Mouse (Mus musculus): ENCODE measurements around the gene Abcc10. TPM values are rescaled to one million over a fixed set of nuclear protein-coding genes. Genes with fewer than 3 reads are reported as not detected.

Abcc10 gene
- 10 to 100 TPM in 1 of 2 experiments, 1 to 10 TPM in 1; 8.8 to 11.7 TPM for total RNA-seq (2021)

DNA sequence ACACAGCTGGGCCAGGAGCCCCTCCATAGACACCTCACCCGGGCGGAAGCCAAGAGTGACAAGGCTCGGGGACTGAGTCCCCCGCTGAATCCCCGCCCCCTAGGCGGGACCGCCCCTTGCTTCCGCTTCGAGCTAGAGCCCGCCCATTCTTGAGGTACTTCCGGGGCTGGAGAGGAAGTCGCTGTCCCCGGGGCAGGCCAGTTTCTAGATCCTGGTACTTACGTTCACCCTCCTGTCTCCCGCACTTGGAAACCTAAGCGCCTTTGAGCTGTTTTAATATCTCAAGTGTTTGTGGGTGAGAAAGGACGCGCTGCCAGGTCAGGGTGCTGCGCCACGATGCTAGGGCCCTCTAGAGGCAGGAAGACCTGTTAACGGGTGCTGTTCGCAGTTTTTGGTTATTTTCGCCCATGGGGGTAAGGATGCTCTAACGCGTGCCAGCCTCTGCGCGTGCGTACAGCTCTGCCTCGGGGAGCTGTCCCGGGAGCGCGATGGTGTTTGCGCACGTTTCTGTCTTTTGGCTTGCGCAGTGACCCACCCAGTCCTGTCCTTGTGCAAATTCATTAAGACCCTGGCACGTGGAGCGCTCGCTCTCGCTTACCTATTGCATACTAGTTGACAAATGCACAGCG lies at the start of gene Abcc10:
Gene Abcc10 (minus strand): TSS at position 447 of the 629 bp plus-strand sequence.
- peak; percentile 84 to 91 for DNase-seq (ENCODE audit: extremely low spot score in 1 of 2, low spot score in 1 of 2)

DNA sequence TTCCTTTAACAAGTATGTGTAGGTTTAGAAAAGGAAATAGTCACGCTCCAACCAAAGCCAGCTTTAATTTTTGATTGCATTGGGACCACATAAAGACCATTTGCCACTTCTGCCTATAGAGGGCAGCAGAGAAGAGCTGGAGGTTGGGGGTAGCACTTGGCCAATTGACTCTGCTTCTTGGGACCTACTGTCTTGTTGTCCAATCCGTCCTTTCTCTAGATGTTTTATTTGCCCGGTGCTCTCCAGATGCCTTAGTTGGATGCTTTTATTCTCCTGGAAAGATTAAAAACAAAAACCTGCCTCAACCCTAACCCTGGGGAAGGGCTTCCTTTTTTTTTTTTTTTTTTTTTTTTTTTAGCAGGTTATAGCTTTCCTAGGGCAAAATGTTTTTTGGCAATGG lies 43.6 kb upstream of the Abcc10 start:
- peak in 1 of 2 experiments; percentile 24 for DNase-seq (ENCODE audit: extremely low spot score in 1 of 2, low spot score in 1 of 2)

DNA sequence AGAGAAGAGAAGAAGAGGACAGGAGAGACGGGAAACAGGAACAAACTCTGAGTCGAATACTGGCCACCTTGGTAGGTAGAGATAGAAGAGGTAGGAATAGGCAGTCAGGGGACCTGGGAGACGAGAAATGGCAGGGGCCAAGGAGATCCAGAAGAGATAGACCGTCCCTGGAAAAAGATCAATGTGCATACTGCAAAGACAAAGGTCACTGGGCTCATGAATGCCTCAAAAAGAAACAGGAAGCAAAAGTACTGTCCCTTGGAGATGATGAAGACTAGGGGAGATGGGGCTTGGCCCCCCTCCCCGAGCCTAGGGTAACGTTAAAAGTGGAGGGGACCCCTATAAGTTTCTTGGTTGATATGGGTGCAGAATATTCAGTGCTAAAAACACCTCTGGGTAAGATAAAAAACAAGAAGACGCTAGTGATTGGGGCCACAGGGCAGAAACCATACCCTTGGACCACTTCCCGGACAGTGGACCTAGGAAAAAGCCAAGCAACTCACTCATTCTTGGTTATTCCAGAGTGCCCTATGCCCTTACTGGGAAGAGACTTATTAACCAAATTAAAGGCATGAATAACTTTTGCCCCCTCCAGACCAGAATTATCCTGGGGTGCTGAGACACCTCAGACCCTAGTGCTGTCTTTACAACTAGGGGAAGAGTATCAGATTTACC lies 23.0 kb upstream of the Abcc10 start:
- no peak for DNase-seq (ENCODE audit: extremely low spot score in 1 of 2, low spot score in 1 of 2)

DNA sequence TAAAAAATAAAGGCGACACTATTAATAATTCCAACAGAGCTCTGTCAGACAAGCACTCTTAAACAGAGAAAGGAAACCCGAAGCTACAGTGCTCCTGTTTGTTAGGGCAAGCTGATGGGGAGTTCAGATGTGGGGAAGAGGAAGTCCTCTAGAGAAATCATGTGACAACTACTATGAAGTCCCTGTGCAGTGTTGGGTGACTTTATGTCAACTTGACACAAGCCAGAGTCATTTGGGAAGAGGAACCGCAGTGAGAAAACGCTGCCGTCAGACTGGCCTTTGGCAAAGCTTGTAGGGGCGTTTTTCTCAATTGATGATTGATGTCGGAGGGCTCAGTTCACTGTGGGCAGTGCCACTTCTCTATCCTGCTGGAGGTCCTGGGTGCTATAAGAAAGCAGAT lies 13.1 kb upstream of the Abcc10 start:
- DNase-seq (ENCODE audit: extremely low spot score in 1 of 2, low spot score in 1 of 2), result no peak

DNA sequence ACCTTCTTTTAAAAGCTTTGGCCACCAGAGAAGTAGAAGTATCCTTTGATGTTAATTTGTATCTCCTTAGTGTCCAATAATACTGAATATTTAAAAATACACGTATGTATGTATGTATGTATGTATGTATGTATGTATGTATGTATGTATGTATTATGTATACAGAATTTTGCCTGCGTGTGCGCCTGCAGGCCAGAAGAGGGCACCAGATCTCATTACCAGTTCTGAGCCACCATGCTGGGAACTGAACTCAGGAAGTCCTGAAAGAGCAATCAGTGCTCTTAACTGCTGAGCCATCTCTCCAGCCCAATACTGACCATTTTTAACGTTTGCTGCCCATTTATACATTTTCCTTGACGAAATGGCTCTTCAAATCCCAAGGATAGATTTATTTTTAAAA lies 8.3 kb upstream of the Abcc10 start:
- no peak for DNase-seq (ENCODE audit: extremely low spot score in 1 of 2, low spot score in 1 of 2)

DNA sequence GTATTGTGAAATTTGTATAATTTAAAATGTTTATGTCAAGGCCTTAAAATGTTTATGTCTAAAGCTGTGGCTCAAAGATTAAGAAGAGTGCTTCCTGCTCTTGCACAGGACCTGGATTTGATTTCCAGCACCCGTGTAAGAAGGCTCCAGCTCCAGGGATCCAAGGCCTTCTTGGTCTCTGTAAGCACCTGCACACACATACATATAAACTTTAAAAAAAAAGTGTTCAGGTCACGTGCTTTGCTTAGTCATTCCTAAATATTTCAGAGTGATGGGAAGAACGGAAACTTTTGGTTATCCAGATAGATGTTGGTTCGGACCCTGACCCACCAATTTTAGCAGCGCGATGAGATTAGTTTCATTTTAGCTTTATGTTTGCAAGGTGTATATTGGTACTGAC lies 571 bp upstream of the Abcc10 start:
- no peak for DNase-seq (ENCODE audit: extremely low spot score in 1 of 2, low spot score in 1 of 2)

DNA sequence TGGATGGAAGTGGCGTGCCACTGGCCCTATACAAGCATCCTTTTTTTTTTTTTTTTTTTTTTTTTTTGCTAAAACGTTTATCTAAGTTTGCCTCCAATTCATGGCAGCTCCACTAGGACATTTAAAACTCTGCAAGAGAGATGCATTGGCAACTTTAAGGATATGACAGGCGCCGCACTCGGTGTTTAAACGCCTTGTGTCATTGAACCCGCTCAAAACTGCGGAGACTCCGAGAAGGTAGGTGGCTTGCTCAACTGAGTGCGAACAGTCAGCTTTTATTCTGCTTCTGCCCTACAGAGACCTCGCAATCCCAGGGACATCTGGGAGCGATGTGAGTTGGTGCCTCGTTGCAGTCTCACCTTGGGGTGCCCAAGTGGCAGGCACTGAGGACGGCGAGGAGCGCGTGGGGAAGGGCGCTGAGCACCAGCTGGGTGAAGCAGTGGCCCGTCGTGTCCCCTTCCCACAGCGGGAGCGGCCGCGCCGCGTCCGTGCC lies 693 bp downstream of the Abcc10 start:
- no peak for DNase-seq (ENCODE audit: extremely low spot score in 1 of 2, low spot score in 1 of 2)

DNA sequence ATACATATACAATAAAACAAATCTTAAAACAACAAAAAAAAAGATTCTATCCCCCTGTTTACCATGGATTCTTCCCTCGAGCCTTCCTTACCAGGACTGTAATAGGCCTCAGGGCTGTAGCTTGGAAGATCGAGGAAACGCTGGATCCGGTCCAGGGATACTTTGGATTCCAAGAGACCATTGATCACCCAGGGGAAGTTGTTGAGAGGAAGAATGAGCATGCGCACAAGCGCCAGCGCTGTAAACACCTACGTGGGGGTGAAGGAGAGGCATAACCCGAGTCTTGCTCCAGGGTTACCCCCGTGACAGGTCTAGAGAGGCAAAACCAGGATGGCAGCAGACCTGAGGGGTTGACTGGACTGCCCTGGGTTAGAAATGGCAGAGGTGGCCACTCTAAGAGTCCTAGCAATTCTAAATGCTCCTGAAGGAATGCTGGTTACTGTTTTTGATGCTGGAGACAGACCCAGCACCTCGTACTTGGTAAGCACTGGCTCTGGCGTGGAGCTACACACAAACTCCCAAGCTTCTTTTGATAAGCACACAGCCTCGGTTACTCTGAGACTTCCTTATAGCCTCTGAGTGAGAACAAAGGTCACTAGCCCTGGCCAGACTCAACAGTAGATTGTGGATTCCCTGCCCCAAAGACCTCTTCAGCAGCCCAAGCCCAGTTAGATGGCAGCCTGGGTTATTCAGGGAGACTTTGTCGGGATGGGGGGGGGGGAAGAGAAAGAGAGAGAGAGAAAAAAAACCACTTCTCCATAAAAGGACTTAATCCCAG lies 5.9 kb downstream of the Abcc10 start:
- DNase-seq (ENCODE audit: extremely low spot score in 1 of 2, low spot score in 1 of 2), result no peak

DNA sequence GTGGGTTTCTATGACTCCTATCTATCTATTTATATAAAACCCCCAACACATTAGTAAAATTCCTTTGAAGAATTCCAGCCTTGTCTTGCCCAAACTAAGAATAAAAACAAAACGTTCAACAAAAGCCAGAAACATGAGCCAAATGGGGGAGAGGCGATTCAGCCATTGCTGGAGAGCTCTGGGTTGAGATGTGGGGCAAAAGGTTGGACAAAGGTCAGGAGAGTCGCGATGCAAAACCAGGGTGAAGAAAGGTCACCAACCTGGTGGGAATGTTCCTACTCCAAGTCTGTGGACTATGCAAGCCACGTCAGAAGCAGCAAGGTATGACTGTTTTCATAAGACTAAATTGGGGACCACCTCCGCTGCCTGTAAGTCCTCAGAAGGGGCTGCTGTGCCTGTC lies 7.7 kb downstream of the Abcc10 start:
- no peak for DNase-seq (ENCODE audit: extremely low spot score in 1 of 2, low spot score in 1 of 2)

DNA sequence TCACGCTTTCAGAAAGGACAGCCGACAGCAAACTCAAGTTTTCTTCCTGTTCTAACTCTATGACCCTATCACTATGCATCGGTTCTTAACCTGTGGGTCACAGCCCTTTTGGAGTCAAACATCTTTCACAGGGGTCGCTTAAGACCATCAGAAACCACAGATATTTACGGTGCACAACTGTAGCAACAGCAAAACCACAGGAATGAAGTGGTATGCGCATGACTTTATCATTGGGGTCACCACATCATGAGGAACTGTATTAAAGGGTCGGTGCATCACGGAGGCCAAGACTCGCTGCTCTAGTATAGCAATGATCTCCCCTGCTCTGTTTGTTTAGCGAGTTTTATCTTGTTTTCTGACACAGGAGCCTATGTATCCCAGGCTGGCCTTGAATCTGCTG lies 12.3 kb downstream of the Abcc10 start:
- no peak for DNase-seq (ENCODE audit: extremely low spot score in 1 of 2, low spot score in 1 of 2)

DNA sequence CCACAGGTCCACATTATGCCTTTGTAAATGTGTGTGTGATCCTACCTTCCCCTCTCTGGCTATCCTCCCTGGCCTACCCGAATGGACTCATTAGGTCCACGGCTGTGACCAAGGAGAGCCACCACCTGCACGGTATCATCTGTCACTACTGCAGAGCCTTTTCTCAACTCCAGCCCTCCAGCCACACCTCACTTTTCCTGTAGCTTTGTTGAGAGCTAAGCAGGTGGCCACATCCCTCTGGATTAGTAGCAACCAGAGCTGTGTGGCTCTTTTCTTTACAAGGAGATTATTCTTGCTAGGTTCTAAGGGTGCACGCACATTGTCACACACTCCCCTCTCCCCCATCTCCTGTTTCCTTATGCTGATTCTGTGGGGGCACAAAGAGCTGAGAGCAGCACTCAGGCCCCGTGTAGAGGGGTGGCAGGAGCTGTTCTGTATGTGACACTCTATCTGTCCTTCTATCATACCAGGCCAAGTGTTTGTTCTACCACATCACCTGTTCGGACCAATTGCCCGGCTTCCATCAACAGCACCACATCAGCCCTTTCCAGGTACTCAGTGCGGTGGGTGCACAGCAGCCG lies 14.9 kb downstream of the Abcc10 start:
- no peak for DNase-seq (ENCODE audit: extremely low spot score in 1 of 2, low spot score in 1 of 2)

DNA sequence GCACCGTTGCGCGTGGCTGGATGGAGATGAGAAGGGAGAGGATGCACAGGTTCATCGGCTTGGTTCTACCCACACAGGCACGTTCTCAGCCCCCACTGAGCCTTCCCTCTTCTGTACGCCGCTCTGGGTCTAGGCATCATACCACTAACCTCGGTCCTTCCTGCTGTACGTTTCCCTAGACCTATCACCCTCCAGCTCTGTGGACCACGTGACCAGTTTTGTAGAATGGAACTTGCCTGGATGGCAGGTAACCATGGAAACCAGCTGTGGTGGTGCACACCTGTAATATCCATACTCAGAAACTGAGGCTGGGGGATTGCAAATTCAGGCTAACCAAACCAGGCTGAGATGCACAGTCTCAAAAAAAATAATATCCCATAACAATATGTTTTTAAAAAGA lies 17.6 kb downstream of the Abcc10 start:
- DNase-seq (ENCODE audit: extremely low spot score in 1 of 2, low spot score in 1 of 2), result no peak

DNA sequence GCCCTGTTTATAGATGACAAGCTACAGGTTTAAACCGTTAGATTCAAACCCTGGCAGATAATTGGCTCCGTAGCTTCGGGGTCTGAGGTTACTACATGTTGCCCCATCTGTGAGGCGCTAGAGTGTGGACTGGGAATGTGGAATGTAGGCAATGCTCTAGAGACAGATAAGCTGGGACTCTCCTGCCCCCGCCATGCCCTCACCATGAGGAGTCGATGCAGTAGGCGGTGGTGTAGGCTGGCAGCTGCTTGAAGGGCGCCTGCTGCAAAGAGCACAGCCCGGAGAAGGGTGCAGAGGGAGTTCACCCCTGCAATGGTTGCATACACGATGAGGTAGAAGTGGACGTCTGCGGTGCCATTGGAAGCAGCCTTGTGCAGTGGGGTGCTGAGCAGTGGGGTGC lies 18.3 kb downstream of the Abcc10 start:
- no peak for DNase-seq (ENCODE audit: extremely low spot score in 1 of 2, low spot score in 1 of 2)

DNA sequence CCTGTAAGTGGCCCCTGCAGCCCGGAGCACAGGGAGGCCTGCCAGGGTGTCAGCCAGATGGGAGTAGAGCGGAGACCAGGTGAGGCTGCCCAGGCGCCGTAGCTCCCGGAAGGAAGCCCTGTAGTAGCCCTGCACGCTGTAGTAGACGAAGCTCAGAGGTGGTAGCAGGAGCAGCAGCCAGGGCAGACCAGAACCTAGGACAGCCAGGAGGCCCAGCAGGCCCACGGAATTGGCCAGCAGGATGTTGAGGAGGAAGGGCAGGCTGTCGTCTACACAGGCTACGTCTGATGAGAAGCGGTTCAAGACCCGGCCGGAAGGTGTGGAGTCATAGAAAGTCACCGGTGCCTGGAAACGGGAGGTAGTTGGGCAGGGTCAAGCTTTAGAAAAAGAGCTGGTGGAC lies 21.2 kb downstream of the Abcc10 start:
- no peak for DNase-seq (ENCODE audit: extremely low spot score in 1 of 2, low spot score in 1 of 2)

DNA sequence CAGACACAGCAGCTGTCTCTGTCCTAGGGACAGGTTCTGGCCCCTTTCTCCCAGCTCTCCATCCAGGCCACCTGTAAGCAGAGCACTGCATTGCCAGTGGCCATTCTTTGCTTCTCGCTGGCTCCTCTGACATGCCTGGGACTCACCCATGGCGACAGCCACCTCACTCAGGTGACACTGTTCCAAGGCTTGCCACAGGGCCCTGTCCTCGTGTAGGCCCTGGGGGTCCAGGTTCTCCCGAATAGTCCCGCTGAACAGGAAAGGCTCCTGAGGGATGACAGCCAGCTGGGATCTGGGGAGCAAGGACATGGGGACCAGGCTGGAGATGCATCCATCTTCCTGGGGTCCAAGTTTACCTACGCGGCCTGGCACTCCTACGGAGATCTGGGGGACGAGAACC lies 24.0 kb downstream of the Abcc10 start:
- no peak for DNase-seq (ENCODE audit: extremely low spot score in 1 of 2, low spot score in 1 of 2)

DNA sequence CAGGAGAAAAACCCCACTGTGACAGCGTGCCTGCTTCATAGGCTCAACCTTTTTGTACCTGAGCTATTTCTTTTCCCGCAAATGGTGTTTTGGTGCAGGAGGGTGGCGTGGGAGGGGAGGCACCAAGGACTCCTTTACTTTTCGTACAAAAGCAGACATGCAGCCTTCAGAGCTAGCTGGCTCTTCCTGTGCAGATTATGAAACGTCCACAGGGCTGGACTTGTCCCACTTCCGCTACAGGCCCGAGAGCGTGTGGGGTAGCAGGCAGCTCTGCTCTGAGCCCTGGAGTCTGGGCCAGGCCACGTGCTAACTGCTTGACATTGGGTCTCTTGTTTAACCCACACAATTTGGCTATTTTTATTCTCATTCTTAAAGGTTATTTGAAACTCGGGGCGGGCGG lies 26.3 kb downstream of the Abcc10 start:
- no peak for DNase-seq (ENCODE audit: extremely low spot score in 1 of 2, low spot score in 1 of 2)

DNA sequence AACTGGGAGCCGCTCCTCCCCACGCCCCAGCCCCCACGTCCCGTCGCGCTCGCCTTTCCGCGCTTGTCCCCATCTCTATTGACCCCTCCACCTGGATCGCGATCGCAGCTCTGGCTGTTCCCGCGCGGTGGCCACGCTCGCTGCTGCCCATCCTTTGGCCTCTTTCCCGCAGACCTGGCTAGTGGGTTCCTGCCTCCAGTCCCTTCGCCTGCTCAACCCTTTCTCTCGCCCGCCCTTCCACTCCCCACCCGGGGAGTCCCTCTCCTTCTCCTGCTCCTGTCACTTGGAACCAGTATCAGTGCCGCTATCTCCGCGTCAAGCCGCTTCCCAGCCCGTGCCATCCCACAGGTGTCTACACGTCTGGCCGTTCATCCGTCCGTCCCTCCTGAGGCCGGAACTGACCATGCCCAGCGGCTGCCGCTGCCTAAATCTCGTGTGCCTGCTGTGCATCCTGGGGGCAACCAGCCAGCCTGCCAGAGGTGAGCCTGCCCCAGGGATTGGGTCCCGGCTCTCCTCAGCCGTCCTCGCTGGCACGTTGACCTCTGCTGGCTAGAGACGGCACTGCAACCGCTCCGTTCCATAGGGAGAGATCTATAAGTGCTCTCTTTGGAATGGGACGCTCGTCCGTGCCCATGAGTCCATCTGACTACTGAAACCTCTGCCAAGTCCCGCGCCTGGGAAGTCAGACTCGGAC lies 29.8 kb downstream of the Abcc10 start:
- peak; percentile 79 to 89 for DNase-seq (ENCODE audit: extremely low spot score in 1 of 2, low spot score in 1 of 2)

DNA sequence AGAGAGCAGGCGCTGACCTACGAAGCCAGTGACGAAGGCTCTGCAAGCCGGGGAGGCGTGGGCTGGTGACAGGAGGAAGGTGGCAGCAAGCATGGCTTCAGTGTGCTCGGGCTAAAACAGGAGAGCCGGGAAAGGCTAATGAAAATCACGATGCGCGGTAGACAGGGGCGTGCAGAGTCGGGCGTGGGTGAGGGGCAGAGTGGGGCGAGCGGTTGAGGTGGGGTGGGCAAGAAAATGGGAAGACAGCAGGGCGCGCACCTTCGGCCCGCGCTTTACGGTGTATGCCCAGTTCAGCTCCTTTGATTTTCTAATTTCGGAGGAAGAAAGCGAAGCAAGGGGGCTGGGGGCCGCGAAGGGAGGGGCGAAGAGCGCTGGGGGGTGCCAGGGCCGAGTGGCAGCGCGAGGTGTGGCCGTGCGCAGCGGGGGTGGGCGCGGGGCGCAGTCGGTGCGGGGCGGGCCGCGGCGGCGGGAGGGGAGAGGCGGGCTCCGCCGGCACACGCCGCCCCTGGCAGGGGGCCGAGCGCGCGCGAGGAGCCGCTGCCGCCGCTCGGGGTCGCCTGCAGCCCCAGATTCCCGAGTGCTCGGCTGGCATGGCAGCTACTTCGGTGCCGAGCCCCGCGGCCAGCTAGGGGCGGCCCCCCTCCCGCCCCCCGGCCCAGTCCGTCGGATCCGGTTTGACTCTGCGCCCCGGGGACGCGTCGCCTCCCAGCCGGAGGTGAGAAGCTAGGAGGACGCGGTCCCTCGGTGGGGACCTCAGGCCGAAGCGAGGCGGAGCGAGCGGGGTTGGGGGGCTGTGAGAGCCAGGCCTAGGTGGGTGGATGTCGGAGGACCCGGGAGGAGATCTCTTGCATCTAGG lies 30.6 kb downstream of the Abcc10 start, which contains the start of gene Dlk2:
Gene Dlk2 (plus strand): TSS at position 58 of the 856 bp plus-strand sequence.
- peak; percentile 45 to 47 for DNase-seq (ENCODE audit: extremely low spot score in 1 of 2, low spot score in 1 of 2)

DNA sequence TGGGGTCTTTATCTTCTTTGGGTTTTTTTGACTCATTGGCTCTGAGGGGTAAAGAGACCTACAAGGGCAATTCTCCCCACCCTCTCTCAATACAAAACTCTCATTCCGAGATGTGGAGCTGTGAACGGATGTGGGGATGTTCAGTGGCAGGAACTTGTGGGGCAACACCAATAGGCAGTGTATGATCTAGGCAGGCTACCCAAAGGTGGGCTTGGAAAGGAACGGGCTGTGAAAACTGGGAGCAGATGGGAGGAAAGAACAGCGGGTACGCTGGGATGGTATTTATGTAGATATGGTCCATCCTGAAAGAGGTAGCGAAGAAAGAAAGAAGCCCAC lies 31.2 kb downstream of the Abcc10 start:
- DNase-seq (ENCODE audit: extremely low spot score in 1 of 2, low spot score in 1 of 2), result no peak

DNA sequence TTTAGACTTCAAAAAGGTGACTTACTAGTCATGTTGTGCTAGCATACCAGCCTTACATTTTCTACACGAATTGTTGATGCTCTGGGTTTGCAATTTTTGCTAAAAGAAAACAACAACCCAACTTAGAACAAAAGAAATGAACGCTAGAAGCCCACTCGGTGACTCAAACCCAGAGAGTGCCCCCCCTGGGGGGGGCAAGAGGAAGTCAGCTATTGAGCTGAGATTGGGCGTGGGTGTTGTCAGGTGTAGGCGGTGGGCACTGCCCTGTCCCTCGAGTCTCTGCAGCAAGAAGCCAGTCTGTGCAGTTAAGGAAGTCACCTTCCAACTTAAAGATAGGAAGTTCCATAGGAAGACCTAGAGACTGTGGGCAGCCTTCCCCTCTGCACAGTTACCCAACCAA lies 31.6 kb downstream of the Abcc10 start:
- DNase-seq (ENCODE audit: extremely low spot score in 1 of 2, low spot score in 1 of 2), result no peak

All from layer of hippocampus, postnatal 25 days (tissue).